Mouse (Mus musculus) kidney, adult 2 months (tissue): Measurements from ENCODE around the gene Myg1.

Experiments used
- CTCF ChIP-seq: fragments of 200-500 bp; conservative IDR thresholded peaks from 2 replicates; pipeline ENCODE4 v1.5.1; 2011; ENCODE audit warnings: low read depth, mild to moderate bottlenecking, control low read depth, low read length, moderate library complexity, mixed read lengths; ENCODE audit not compliant: insufficient read depth, insufficient read length
- POLR2A ChIP-seq: fragments of 200-500 bp; IDR thresholded peaks from one replicate; pipeline ENCODE4 v1.6.1; 2011; ENCODE audit warnings: low read depth, low read length, control low read depth

GRCm38 (mm10) chr15:102370727-102371126, 39.2 kb downstream of the Myg1 start:
- TF ChIP-seq CTCF (no peak), POLR2A (no peak)
